Mouse (Mus musculus) forebrain, embryonic 11.5 days (tissue): Measurements from ENCODE around the gene Kif12. TPM values are rescaled to one million over a fixed set of nuclear protein-coding genes. Genes with fewer than 3 reads are reported as not detected.

ENCODE experiments used
- ATAC-seq: fragments of 200-750 bp; cut with Nextera tagmentation; replicated peaks from 2 replicates; pipeline ENCODE4 v1.8.0; 2017; ENCODE audit warnings: moderate TSS enrichment; ENCODE audit not compliant: low FRiP score
- DNase-seq: peaks from one replicate; pipeline ENCODE4 v3.0.0-alpha.2; 2017; ENCODE audit warnings: low spot score
- H3K27ac ChIP-seq: fragments of 300-500 bp; sonication (generic); 2 replicates; pipeline ENCODE4 v1.5.1; 2014; ENCODE audit warnings: low read depth, low read length
- H3K27me3 ChIP-seq: fragments of 300-500 bp; sonication (generic); 2 replicates; pipeline ENCODE4 v1.6.1; 2014; ENCODE audit warnings: mild to moderate bottlenecking, low read length, mixed read lengths; ENCODE audit not compliant: control insufficient read depth, insufficient read depth
- H3K36me3 ChIP-seq: fragments of 300-500 bp; sonication (generic); 2 replicates; pipeline ENCODE4 v1.6.1; 2014; ENCODE audit warnings: mild to moderate bottlenecking, low read length, moderate library complexity, mixed read lengths; ENCODE audit not compliant: control insufficient read depth, insufficient read depth
- H3K4me1 ChIP-seq: fragments of 300-500 bp; sonication (generic); replicated peaks from 2 replicates; pipeline ENCODE4 v1.6.1; 2014; ENCODE audit warnings: low read length, mixed read lengths; ENCODE audit not compliant: control insufficient read depth, insufficient read depth
- H3K4me2 ChIP-seq: fragments of 300-500 bp; sonication (generic); 2 replicates; pipeline ENCODE4 v1.6.1; 2014; ENCODE audit warnings: low read depth, mild to moderate bottlenecking, low read length, moderate library complexity, mixed read lengths; ENCODE audit not compliant: severe bottlenecking
- H3K4me3 ChIP-seq: fragments of 300-500 bp; sonication (generic); 2 replicates; pipeline ENCODE4 v1.5.1; 2014; ENCODE audit warnings: low read depth, low read length
- H3K9ac ChIP-seq: fragments of 300-500 bp; sonication (generic); 2 replicates; pipeline ENCODE4 v1.6.1; 2014; ENCODE audit warnings: low read length
- H3K9me3 ChIP-seq: fragments of 300-500 bp; sonication (generic); 2 replicates; pipeline ENCODE4 v1.6.1; 2016; ENCODE audit warnings: low read length, mixed read lengths; ENCODE audit not compliant: control insufficient read depth
- WGBS: fragments of 180-500 bp; shearing (Covaris S2); extraction: QIAGEN DNeasy Blood & Tissue Kit; methylation state at CpG from one replicate; pipeline ENCODE4 v1.1.7; 2014; 5-methylcytosine and 5-hydroxymethylcytosine counted together
- polyA plus RNA-seq: library from polyadenylated mRNA; unstranded; fragments of >200 nt; fragmentation: Nextera tagmentation; extraction: Ambion mirVana; gene quantifications from 2 replicates; pipeline ENCODE4 v1.2.1, GENCODE M21; 2014

The Kif12 gene
- polyA plus RNA-seq, 1 experiment from 2014 or later = not detected

GRCm38 (mm10) chr4:63154028-63154427 lies 17.9 kb downstream of the Kif12 start:
- Histone ChIP-seq H3K9ac (no peak overlapping the region), H3K27ac (no peak overlapping the region), H3K4me3 (no peak overlapping the region), H3K36me3 (no peaks in the 10 kb centered on the region), H3K4me1 (no peaks in the 10 kb centered on the region), H3K27me3 (no peaks in the 10 kb centered on the region), H3K9me3 (no peaks in the 10 kb centered on the region), H3K4me2 (no peak overlapping the region)
- WGBS = 69% methylated on average over 4 of the region's 4 CpGs
- DNase-seq = no peak
- no peak for ATAC-seq

GRCm38 (mm10) chr4:63151127-63151526 lies 20.8 kb downstream of the Kif12 start:
- ATAC-seq = no peak
- Histone ChIP-seq H3K27ac (no peak overlapping the region), H3K9ac (no peak overlapping the region), H3K4me2 (no peak overlapping the region), H3K36me3 (no peaks in the 10 kb centered on the region), H3K9me3 (no peaks in the 10 kb centered on the region; the same call in 1 of the 2 replicates), H3K4me1 (no peaks in the 10 kb centered on the region), H3K4me3 (no peak overlapping the region), H3K27me3 (no peaks in the 10 kb centered on the region)
- WGBS = 93% methylated on average over 6 of the region's 6 CpGs
- DNase-seq = no peak

- Histone ChIP-seq H3K4me2 (no peak overlapping the region), H3K9ac (no peak overlapping the region), H3K27me3 (no peaks in the 10 kb centered on the region), H3K9me3 (no peaks in the 10 kb centered on the region; the same call in 1 of the 2 replicates), H3K4me1 (no peaks in the 10 kb centered on the region), H3K27ac (no peak overlapping the region), H3K4me3 (no peak overlapping the region), H3K36me3 (no peaks in the 10 kb centered on the region)
- DNase-seq = no peak
- no peak for ATAC-seq
- 88% methylated on average over 6 of the region's 6 CpGs for WGBS
Measured at GRCm38 (mm10) chr4:63147268-63147667, 24.7 kb downstream of the Kif12 start.

- 94% methylated on average over 5 of the region's 5 CpGs for WGBS
- Histone ChIP-seq H3K27me3 (no peaks in the 10 kb centered on the region), H3K4me2 (no peak overlapping the region), H3K36me3 (no peaks in the 10 kb centered on the region; the same call in 1 of the 2 replicates), H3K27ac (no peak overlapping the region), H3K9me3 (no peaks in the 10 kb centered on the region), H3K4me3 (no peak overlapping the region), H3K9ac (no peak overlapping the region), H3K4me1 (no peaks in the 10 kb centered on the region)
- DNase-seq (peak; percentile 46), ATAC-seq (no peak)
Measured at GRCm38 (mm10) chr4:63129891-63130624, 41.9 kb downstream of the Kif12 start.

GRCm38 (mm10) chr4:63124861-63125466 lies 47.0 kb downstream of the Kif12 start:
- DNase-seq (peak; percentile 44), ATAC-seq (no peak)
- Histone ChIP-seq H3K27me3 (no peaks in the 10 kb centered on the region), H3K4me3 (no peak overlapping the region), H3K9me3 (no peaks in the 10 kb centered on the region), H3K4me1 (no peaks in the 10 kb centered on the region; the same call in 1 of the 2 replicates), H3K27ac (no peak overlapping the region), H3K4me2 (no peak overlapping the region), H3K36me3 (peaks cover 4% of the 10 kb centered on the region; the same call in 1 of the 2 replicates), H3K9ac (no peak overlapping the region)
- 20% methylated on average over 8 of the region's 8 CpGs for WGBS

GRCm38 (mm10) chr4:63118639-63119437 lies 53.1 kb downstream of the Kif12 start:
- no peaks in the 10 kb centered on the region for H3K27me3 ChIP-seq
- no peak overlapping the region for H3K4me2 ChIP-seq
- H3K36me3 ChIP-seq = peaks cover 4% of the 10 kb centered on the region; the same call in 1 of the 2 replicates
- H3K4me3 ChIP-seq = no peak overlapping the region
- H3K9me3 ChIP-seq = no peaks in the 10 kb centered on the region
- H3K9ac ChIP-seq = no peak overlapping the region
- ATAC-seq (peak; percentile 81), DNase-seq (peak; percentile 87)
- WGBS = 78% methylated on average over 5 of the region's 5 CpGs
- H3K4me1 ChIP-seq = no peaks in the 10 kb centered on the region
- H3K27ac ChIP-seq = no peak overlapping the region

Other genes starting within 250 kb of the Kif12 start
- 27.7 and 33.5 TPM in 2 replicates for gene Zfp618, start 206.6 kb downstream of the Kif12 start, polyA plus RNA-seq
- not detected in 2 replicates for gene Ambp, start 17.3 kb downstream of the Kif12 start, polyA plus RNA-seq
- gene Col27a1, start 41.9 kb upstream of the Kif12 start, polyA plus RNA-seq = 3.4 and 3.6 TPM in 2 replicates
- not detected in 2 replicates for gene Orm1, start 172.4 kb upstream of the Kif12 start, polyA plus RNA-seq
- not detected in 2 replicates for gene Orm3, start 184.0 kb upstream of the Kif12 start, polyA plus RNA-seq
- gene Orm2, start 190.3 kb upstream of the Kif12 start, polyA plus RNA-seq = not detected in 2 replicates
- gene Akna, start 231.2 kb upstream of the Kif12 start, polyA plus RNA-seq = 18.8 and 21.0 TPM in 2 replicates